Mouse (Mus musculus) skeletal muscle tissue, adult 2 months (tissue): ENCODE results near the gene Wfdc6a.

ENCODE experiments used
- DNase-seq: peaks from one replicate; pipeline ENCODE4 v3.0.0-alpha.2; 2012; ENCODE audit warnings: low read depth, low spot score

Gene Wfdc6a

DNA sequence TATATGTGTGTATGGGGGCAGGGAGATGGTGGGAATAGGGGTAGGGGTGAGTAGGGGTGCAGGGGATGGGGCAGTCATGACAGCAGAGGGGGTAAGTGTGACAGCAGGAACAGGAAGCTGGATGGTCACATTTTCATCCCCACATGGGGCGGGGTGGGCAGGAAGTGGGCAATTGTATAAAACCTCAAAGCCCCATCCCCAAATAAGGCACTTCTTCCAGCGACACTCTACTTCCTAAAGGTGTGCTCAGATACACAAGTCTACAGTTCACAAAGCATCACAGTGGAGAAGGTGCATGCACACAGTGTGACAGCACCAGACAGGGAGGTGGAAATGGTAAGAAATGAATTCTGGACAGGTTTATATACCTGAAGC lies 34.4 kb downstream of the Wfdc6a start:
- no peak for DNase-seq

DNA sequence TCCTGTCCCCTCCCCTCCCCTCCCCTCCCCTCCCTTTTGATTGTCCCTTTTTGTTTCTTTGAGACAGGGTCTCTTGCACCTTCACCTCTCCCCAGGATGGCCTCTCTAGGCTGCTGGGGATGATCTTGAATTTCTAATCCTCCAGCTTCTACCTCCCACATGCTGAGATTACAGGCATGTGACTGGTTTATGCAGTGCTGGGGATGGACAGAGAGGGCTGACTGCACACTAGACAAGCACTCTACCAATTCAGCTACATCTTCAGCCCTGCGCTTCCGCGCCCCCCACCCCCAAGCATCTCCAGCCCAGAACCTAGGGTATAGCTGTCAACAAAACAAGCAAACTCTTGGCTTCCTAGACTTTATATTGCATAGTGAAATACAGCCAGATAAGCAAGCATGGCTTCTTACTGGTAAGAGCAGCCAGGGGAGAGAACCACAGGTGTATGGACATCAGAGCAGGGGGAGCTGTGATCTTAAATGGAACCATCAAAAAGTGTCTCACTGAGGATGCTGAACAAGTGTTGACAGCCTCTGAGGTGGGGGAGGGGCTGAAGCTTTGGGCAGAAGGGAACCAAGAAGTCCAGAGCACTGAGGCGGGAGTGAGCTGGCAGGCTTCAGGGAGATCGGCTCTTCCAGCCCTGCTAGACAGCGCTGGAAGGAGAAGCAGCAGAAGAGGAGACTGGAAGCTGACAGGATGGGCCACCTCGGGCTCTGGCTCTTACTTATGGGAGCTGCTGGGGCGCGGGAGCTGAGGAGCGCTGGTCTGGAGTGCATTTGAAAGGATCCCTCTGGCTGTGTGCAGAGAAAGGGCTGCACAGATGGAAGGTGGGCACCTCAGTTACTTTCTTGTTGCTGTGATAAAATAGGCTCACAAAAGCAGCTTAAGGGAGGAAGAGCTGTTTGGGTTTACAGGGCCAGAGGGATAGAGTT lies 35.0 kb downstream of the Wfdc6a start:
- DNase-seq = no peak

DNA sequence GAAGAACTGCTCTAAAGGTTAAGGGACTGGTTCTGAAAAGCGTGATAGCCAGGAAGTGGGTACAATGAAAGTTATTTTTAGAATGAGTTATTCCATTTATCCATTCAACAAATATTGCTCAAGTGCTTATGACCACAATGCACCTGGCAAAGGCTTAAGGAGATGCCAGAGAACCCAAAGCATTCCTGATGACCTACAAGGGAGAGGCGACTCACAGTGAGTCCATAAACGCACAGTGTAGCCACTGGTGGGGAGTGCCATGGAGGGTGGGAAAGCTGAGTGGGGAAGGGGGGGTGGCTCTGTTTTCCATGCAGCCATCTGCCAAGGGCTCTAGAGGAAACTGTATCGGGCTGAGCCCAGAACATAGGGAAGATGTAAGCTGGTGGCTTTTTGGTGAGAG lies 35.9 kb downstream of the Wfdc6a start:
- DNase-seq = no peak

DNA sequence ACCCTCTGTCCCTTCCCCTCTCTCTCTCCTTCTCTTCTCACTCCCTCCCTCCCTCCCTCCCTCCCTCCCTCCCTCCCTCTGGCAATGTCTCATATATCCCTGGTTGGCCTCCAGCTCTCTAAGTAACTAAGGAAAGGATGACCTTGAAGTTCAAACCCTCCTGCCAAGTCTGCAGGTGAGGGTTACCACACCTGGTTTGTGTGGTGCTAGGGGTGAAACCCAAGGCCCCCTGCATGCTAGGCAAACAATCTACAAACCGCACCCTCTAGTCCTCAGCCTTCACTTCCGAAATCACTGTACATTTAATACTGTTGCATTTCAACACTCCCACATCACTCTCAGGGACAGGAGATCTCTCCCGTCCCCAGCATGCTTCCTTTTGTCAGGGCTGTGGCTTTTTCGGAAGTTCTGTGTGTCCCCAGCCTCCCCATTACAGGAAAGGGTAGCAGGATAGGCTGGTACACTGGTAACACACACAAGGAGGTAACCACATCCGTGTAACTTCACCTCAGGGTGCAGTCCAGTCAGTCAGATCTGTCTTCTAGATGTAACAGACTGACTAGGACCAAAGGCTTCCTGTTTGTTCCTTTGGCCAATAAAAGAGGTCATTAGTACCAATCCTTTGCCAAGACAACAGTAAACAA lies 40.7 kb downstream of the Wfdc6a start:
- no peak for DNase-seq

DNA sequence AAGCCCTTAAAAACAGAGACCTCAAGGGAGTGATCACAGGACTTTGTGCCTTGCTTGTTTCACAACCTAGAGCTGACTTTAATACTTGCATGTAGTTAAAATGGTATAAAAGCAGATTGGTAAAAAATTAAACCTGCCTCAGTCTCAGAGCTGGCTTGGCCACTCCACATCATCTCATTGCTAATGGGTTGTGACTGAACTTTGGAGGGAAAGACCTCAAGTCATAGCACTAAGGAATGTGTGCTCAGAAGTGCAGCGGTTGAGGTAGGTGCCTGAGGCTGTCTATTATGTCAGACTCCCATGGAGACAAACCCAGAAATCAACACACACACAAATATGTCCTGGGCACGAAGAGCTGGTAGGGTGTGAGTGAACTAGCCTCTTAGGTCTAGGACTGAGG lies 41.5 kb downstream of the Wfdc6a start:
- DNase-seq = no peak

DNA sequence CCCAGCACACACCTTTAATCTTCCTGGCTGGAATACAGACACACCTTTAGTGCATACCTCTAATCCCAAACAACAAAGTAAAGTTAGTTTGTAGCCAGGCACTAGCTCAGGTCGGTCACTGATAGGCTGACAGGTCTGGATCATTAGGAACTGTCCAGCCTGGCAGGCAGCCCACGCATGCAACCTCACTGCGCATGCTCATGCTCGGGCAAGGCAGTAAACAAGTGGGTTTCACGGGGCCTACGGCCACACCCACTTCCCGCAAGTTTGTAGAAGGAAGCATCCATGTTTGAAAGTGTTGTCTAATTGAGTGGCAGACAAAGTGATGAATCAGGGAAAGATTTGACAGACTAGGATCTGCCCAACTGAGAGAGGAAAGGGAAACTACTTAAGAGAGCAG lies 42.6 kb downstream of the Wfdc6a start:
- no peak for DNase-seq

DNA sequence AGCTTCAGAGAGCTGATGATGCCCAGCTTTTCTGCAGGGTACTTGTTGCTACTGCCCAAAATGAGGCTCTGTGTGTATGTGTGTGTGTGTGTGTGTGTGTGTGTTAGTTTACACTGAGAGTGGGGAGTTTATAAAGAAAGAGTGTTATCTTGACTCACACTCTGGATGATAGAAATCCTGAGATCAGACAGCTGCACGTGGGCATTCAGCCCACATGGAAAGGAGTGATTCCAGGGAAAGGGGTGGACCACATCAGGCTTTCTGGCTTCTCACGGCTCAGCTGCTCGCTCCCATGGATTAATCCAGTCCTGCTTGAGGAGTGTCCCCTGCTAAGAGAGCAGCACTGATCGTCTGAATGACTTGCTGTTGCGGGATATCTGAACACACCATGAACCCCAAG lies 43.1 kb downstream of the Wfdc6a start:
- no peak for DNase-seq

DNA sequence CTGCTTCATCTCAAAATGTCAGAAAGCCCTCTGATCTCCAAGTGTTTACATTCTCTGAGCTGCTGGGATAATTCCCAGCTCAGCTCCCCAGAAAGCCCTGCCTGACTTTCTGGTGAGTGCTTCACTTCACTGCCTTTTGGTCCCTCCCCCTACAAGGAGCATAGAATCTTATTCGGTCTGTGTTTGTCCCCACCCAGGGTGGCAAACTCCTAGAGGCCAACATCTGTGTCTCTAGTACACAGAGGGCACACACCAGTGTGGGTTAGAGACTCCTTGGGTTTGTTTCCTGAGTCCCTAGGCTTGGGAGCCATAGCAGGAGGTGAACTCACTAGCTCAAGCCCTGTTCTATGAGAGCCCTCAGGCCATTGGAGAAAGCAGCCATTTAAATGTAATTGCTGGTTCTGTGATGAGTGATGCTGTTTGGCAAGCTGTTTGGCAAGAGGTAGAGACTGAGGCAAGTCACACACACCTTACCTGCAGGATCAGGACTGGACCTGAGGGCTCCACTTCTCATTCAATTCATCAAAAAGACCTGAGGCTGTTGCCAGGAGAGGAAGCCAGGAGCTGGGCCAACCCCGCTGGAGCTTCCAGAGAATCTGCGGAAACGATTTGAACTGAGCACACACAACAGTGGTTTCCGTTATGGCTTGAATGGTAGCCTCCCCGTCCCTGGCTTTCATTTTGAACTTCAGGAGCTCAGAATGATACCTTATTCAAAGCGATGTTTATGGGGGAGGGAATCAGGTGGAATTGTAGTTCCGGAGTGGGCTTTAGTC lies 44.4 kb downstream of the Wfdc6a start:
- DNase-seq = no peak

DNA sequence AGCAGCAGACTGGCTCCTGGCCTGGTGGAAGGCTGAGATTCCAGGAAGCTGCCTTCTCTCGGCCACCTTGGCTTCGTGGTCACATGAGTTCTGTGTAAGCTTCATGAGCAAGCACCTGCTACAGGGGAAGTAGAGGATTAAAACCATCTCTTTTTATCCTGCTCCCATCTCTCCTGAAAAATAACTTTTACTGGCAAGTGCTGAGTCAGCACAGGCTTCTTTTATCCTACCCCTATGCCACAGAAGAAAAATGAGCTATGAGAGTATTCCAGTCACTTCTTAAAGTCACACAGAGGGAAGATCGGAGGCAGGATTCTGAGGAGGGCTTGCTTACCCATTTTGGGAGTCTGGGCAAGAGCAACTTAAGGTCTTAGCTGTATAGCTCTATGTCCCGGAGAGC lies 48.2 kb downstream of the Wfdc6a start:
- DNase-seq = no peak

DNA sequence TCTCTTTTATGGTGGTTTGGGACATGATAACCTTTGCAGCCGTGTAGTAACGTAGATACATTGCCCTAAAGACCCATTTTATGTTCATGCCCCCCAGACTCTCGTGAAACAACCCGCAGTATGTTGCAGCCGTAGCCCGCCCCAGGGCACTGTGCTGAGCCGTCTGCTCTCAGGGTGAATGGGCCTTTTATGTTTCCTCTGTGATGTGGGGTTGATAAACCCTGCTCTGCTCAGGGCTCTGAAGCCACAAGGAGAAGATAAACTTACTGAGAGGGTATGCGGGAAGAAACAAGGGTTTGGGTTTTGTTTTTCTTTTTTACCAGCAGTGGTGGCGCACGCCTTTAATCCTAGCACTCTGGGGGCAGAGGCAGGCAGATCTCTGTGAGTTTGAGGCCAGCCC lies 50.9 kb downstream of the Wfdc6a start:
- DNase-seq = no peak

DNA sequence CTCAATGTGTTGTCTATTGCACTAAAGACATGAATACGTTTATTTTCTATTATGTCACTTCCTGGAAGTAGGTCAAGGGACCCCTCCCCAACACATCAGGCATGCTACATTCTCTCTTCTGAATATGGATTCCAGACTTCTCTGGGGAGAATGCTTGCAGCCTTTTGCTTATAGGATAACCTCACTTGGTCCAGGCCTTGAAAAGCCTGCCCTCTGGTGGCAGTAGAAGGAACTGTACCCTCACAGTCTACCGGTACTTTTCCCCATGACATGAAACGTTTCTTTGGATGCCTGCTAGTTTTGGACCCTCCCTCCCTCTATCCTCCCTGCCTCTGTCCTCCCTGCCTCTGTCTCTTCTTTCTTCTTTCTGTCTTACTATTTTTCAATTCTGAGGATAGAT lies 54.1 kb downstream of the Wfdc6a start:
- peak; percentile 25 for DNase-seq
